In genomic region chr2:20446180-20446579, GRCm38 (mm10) we compare ENCODE assay signal across 15 mouse cellular contexts.
DNase-seq lines count a peak whose midpoint lies in the region; ATAC-seq and TF ChIP-seq lines count a peak whose summit lies in the region.
"Had no signal": no experiment of that assay in that cellular context is flagged by ENCODE, and none has a peak within 500 bp of the region (broad histone marks: within the 10 kb centered on the region; RNA-seq: fewer than 3 reads in every experiment).

No protein-coding gene starts in this region.

- ATAC-seq in heart, postnatal 0 days (ENCODE audit: insufficient read depth, low read depth): no peak
- no peak for ATAC-seq in liver, embryonic 14.5 days (ENCODE audit: insufficient read depth)
- ATAC-seq in kidney, postnatal 0 days (replicated peaks; ENCODE audit: low FRiP score, low read depth): no peak
- ATAC-seq: forebrain, postnatal 0 days had no signal

- H3K9me3 ChIP-seq in heart, postnatal 0 days (replicated peaks; ENCODE audit: control insufficient read depth, low read length): no peaks in the 10 kb centered on the region
- H3K9me3 ChIP-seq in liver, embryonic 14.5 days (ENCODE audit: control insufficient read depth, low read length): no peaks in the 10 kb centered on the region
- H3K9me3 ChIP-seq in E14TG2a.4 (ENCODE audit: low read length): no peaks in the 10 kb centered on the region
- no peaks in the 10 kb centered on the region for H3K9me3 ChIP-seq in kidney, postnatal 0 days (replicated peaks; ENCODE audit: low read length)
- H3K9me3 ChIP-seq in limb, embryonic 10.5 days (replicated peaks): no peaks in the 10 kb centered on the region
- H3K9me3 ChIP-seq: hindbrain, embryonic 13.5 days; stomach, embryonic 15.5 days had no signal

- peaks cover 22% of the 10 kb centered on the region for H3K4me1 ChIP-seq in heart, postnatal 0 days (ENCODE audit: control insufficient read depth, insufficient read depth)
- H3K4me1 ChIP-seq in liver, embryonic 14.5 days (replicated peaks; ENCODE audit: control insufficient read depth in 2 of 2, insufficient read depth in 2 of 2, low read length in 1 of 2): peaks cover 0 to 8% of the 10 kb centered on the region in 2 experiments; a peak in 2 of 4 replicates
- H3K4me1 ChIP-seq in E14TG2a.4 (replicated peaks; ENCODE audit: low read depth, low read length): peaks cover 69% of the 10 kb centered on the region
- H3K4me1 ChIP-seq in kidney, postnatal 0 days (replicated peaks; ENCODE audit: insufficient read depth, low read length): 0 out of 2 replicates have a peak, but pooled peaks cover 5% of the 10 kb centered on the region
- peaks cover 7% of the 10 kb centered on the region for H3K4me1 ChIP-seq in limb, embryonic 10.5 days

- H3K4me3 ChIP-seq in heart, postnatal 0 days (ENCODE audit: low read depth, low read length): no peak overlapping the region
- H3K4me3 ChIP-seq in liver, embryonic 14.5 days (ENCODE audit: insufficient read depth in 1 of 2, low read depth in 2 of 2, low read length in 2 of 2): no peak overlapping the region
- 0 out of 2 replicates have a peak overlapping the region, but pooled peaks have one; percentile 39 for H3K4me3 ChIP-seq in E14TG2a.4 (replicated peaks; ENCODE audit: low read length)
- H3K4me3 ChIP-seq in kidney, postnatal 0 days (replicated peaks; ENCODE audit: low read depth, low read length): no peak overlapping the region
- H3K4me3 ChIP-seq in limb, embryonic 10.5 days: no peak overlapping the region
- H3K4me3 ChIP-seq: hindbrain, embryonic 13.5 days; stomach, embryonic 15.5 days had no signal

- no peak for DNase-seq in heart, postnatal 0 days (ENCODE audit: low spot score)
- no peak for DNase-seq in heart, postnatal 36 days
- no peak for DNase-seq in liver, embryonic 14.5 days (ENCODE audit: low read depth in 3 of 3, low spot score in 3 of 3)
- no peak for DNase-seq in liver
- DNase-seq in kidney, postnatal 0 days (ENCODE audit: low spot score): peak; percentile 83
- DNase-seq in limb, embryonic 10.5 days (ENCODE audit: low spot score): no peak
- DNase-seq in spleen, postnatal 36 days (ENCODE audit: low spot score in 2 of 2): no peak
- DNase-seq: cerebellum, adult 11-12 months; forebrain, postnatal 0 days; gastrocnemius, postnatal 10 days; left cerebral cortex, postnatal 4 days; thymus, postnatal 14 days had no signal

- no peak overlapping the region for H3K9ac ChIP-seq in heart, postnatal 0 days (replicated peaks; ENCODE audit: low read depth, low read length)
- H3K9ac ChIP-seq in liver, embryonic 14.5 days (replicated peaks): no peak overlapping the region
- no peak overlapping the region for H3K9ac ChIP-seq in kidney, postnatal 0 days (ENCODE audit: low read depth, low read length)
- H3K9ac ChIP-seq: forebrain, postnatal 0 days; hindbrain, embryonic 13.5 days; stomach, embryonic 15.5 days had no signal

- no peak for TF ChIP-seq EP300 in heart, postnatal 0 days (IDR thresholded peaks at IDR 0.05; ENCODE audit: low read depth)
- TF ChIP-seq EP300 in liver, embryonic 14.5 days (IDR thresholded peaks at IDR 0.05; ENCODE audit: low read depth): no peak

- intact Hi-C loops in heart, postnatal 36 days (cut with DNase I): no loop called here

- H3K27me3 ChIP-seq in heart, postnatal 0 days (ENCODE audit: control insufficient read depth, insufficient read depth, low read length): no peaks in the 10 kb centered on the region
- no peaks in the 10 kb centered on the region for H3K27me3 ChIP-seq in liver, embryonic 14.5 days (ENCODE audit: control insufficient read depth, insufficient read depth, low read length)
- no peaks in the 10 kb centered on the region for H3K27me3 ChIP-seq in E14TG2a.4 (ENCODE audit: insufficient read depth, low read length)
- H3K27me3 ChIP-seq in kidney, postnatal 0 days (ENCODE audit: insufficient read depth, low read length): no peaks in the 10 kb centered on the region
- H3K27me3 ChIP-seq in limb, embryonic 10.5 days (ENCODE audit: low read depth, poor library complexity, severe bottlenecking): no peaks in the 10 kb centered on the region
- H3K27me3 ChIP-seq: hindbrain, embryonic 13.5 days; stomach, embryonic 15.5 days had no signal

- H3K27ac ChIP-seq in heart, postnatal 0 days (ENCODE audit: low read depth): no peak overlapping the region; the same call in 1 of the 2 replicates
- H3K27ac ChIP-seq in liver, embryonic 14.5 days: no peak overlapping the region
- H3K27ac ChIP-seq in kidney, postnatal 0 days: peak overlapping the region; percentile 85
- H3K27ac ChIP-seq in limb, embryonic 10.5 days: no peak overlapping the region
- H3K27ac ChIP-seq: hindbrain, embryonic 13.5 days had no signal

- no peak overlapping the region for H3K4me2 ChIP-seq in heart, postnatal 0 days (ENCODE audit: low read depth, low read length)
- H3K4me2 ChIP-seq in liver, embryonic 14.5 days (ENCODE audit: low read depth): no peak overlapping the region
- no peak overlapping the region for H3K4me2 ChIP-seq in kidney, postnatal 0 days (ENCODE audit: low read length)
- H3K4me2 ChIP-seq: hindbrain, embryonic 13.5 days had no signal

- WGBS in heart, postnatal 0 days: 32% methylated on average over 4 of the region's 4 CpGs
- 44% methylated on average over 4 of the region's 4 CpGs for WGBS in liver, embryonic 14.5 days (ENCODE audit: insufficient replicate concordance)
- 54% methylated on average over 4 of the region's 4 CpGs for WGBS in kidney, postnatal 0 days
- WGBS in limb, embryonic 10.5 days: 86% methylated on average over 4 of the region's 4 CpGs

- no peaks in the 10 kb centered on the region for H3K36me3 ChIP-seq in heart, postnatal 0 days (replicated peaks; ENCODE audit: control insufficient read depth, insufficient read depth, low read length)
- no peaks in the 10 kb centered on the region for H3K36me3 ChIP-seq in liver, embryonic 14.5 days (replicated peaks; ENCODE audit: control insufficient read depth, insufficient read depth, low read depth)
- no peaks in the 10 kb centered on the region for H3K36me3 ChIP-seq in E14TG2a.4 (ENCODE audit: insufficient read depth, low read length)
- no peaks in the 10 kb centered on the region for H3K36me3 ChIP-seq in kidney, postnatal 0 days (ENCODE audit: insufficient read depth, low read length)
- H3K36me3 ChIP-seq in limb, embryonic 10.5 days: no peaks in the 10 kb centered on the region
- H3K36me3 ChIP-seq: hindbrain, embryonic 13.5 days; stomach, embryonic 15.5 days had no signal

- TF ChIP-seq CTCF in heart, postnatal 0 days (IDR thresholded peaks at IDR 0.05; ENCODE audit: low read depth): peak; percentile 28; the same call in 1 of the 2 replicates
- peak; percentile 3; the same call in 1 of the 2 replicates for TF ChIP-seq CTCF in liver, embryonic 14.5 days (IDR thresholded peaks at IDR 0.05; ENCODE audit: low read depth)
- peak; percentile 61 for TF ChIP-seq CTCF in E14TG2a.4 (conservative IDR thresholded peaks at IDR 0.05; ENCODE audit: low read length)
- TF ChIP-seq CTCF in kidney, postnatal 0 days (IDR thresholded peaks at IDR 0.05; ENCODE audit: low read depth): peak; percentile 60

Comparison
In these comparisons a context has a peak if more than half of its experiments do, and no peak if none do; other contexts are left out.
1. CTCF ChIP-seq: peak in every context shown above with its lines; median percentile 61 in E14TG2a.4; 60 in kidney, postnatal 0 days; 28 in heart, postnatal 0 days; 3 in liver, embryonic 14.5 days.